Mouse (Mus musculus): ENCODE data around the gene Csn1s2a.

- TF ChIP-seq POLR2A (IDR thresholded peaks at IDR 0.05; ENCODE audit: borderline replicate concordance, insufficient read depth, low read length), result no peak
- no peak for TF ChIP-seq CTCF (IDR thresholded peaks at IDR 0.05; ENCODE audit: borderline replicate concordance, insufficient read depth, low read depth, low read length)
These were observed 39.5 kb upstream of the Csn1s2a start for GRCm38 (mm10) chr5:87734821-87735220.
